Mouse (Mus musculus) frontal cortex, postnatal 25 days (tissue): ENCODE data around the gene Olfr1357.

ENCODE experiments used
- DNase-seq, 2 experiments: peaks; one replicate each; pipeline ENCODE4 v3.0.0; 2022; ENCODE audit warnings: low spot score in 2 of 2

The Olfr1357 gene

GRCm38 (mm10) chr10:78581121-78581520 lies 36.8 kb downstream of the Olfr1357 start:
- DNase-seq, result no peak

GRCm38 (mm10) chr10:78578204-78578603 lies 39.7 kb downstream of the Olfr1357 start:
- DNase-seq, result no peak

DNA sequence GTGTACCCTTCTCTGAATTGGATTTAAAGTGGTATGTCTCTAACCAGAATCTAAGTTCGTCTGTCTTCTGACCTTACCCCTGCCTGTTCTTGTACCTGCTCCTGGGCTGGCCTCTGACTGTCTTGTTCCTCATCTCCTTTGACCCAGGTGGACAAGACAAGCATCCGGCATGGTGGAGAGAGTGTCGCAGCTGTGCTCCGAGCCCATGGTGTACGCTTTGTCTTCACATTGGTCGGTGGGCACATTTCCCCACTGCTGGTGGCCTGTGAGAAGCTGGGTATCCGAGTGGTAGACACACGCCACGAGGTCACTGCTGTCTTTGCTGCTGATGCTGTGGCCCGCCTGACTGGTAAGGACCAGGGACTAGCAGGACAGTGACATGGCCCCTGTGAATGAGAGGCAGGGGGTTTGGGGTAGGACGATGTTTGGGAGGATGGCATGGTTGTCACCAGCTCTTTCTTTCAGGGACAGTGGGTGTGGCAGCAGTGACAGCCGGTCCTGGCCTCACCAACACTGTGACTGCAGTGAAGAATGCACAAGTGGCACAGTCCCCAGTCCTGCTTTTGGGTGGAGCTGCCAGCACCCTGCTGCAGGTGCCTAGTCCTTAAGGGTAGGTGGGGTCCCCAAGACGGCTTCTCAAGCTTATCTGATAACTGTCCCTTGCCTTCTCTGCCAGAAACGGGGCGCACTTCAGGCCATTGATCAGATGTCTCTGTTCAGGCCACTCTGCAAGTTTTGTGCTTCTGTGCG lies 41.3 kb downstream of the Olfr1357 start:
- no peak for DNase-seq

GRCm38 (mm10) chr10:78575690-78576089 lies 42.2 kb downstream of the Olfr1357 start:
- no peak for DNase-seq

GRCm38 (mm10) chr10:78575105-78575632 lies 42.7 kb downstream of the Olfr1357 start:
- DNase-seq, result no peak

DNA sequence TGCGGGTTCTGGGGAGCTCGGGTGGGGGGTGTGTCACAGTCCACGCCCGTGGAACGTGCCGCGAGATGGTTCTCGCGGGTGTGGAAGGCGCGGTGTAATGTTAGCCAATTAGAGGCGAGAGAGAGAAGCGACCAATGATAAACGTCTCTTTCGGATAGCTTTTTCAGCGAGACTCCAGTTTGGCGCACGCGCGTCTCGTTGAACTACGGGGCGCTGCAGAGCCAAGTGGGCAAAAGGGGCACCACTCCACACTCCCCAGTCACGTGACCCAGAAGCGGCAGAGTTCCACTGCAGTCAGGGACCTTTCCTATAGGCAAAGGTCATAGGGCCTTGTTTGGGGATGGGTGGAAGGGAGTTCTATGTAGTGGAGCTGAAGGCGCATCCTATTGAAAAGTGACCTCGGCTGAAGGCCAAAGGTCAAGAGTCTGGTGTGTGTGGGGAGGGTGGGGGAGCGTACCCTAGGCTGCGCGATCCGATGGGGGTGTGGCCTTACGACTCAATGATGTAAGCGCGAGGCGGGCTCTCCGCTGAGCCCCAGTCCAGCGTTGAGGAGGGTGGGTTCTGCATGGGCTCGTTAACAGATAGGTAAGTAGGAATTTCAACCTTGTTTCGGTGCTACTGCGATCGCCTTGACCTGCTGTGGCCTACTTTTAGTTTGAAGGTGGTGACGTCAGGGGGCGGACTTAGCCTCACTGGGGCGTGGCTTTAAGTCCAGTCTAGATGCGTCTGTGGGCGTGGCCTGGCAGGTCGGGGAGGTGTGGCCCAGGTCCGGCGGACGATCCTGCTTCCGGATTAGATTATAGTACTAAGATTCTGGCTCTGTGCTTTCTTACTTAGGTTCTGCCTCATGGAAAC lies 43.4 kb downstream of the Olfr1357 start, which contains the start of gene Ilvbl:
Gene Ilvbl (plus strand): TSS at position 97 of the 855 bp plus-strand sequence.
- peak; percentile 84 to 89 for DNase-seq

DNA sequence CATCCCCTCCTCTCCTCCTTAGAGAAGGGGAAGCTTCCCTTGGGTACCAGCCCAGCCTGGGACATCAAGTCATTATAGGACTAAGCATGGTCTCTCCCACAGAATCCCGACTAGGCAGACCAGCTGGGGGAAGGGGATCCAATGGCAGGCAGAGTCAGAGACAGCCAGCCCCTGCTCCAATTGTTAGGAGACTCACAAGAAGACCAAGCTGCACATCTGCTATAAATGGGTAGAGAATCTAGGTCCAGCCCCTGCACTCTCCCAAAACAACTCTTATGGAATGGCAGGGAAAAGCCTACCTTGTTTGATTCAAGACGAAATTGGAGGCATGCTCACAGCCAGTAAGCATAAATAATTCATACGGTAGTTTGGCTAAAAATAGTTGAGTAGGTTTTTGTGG lies 44.6 kb downstream of the Olfr1357 start:
- DNase-seq, result no peak

DNA sequence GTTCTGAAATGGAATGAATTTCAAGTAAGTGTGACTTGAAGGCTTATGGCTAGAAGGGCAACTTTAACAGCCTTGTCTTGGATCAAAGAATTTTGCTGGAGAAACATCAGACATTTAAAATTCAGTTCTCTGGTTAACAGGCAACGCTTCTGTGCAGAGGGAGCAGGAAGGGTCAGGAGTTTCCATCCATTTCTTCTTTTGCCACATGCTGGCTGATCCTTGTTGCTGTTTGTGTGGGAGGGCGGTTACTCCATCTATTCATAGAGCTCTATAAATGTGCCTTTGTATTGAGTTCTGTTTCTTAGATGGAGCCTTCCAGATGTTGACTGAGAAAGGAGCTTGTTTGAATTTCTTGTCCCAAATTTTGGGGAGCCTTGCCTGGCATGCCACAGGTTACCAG lies 47.0 kb downstream of the Olfr1357 start:
- DNase-seq, result no peak

DNA sequence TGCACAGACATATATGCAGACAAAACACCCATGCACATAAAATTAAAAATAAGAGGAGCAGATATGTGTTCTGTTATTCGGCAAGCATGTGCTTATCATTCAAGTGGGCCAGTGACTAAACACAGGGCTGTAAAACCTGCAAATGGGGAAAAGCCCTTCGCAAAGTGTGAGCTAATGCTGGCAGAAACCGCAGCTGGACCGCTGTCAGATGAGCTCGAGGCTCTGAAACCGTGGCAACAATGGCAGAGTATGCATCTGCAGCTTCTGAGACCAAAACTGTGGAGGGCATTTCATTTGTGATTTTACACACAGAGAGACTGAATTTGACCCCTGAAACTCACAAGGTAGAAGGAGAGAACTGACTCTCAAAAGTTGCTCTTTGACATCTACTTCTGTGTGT lies 47.5 kb downstream of the Olfr1357 start:
- DNase-seq, result no peak

DNA sequence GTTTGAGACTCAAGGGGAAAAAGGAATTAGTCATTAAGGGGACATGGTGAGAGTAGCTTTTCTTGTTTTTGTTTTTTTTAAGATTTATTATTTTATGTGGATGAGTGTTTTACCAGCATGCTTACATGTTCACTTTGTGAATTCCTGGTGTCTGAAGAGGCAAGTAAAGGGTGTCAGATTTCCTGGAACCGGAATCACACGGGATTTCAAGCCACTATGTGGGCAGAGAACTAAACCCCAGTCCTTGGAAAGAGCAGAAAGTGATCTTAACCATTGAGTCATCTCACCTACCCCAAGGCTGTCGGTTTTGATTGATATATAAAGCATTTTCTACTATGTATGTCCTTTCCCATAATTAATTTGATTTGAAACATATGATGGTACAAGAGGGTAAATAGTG lies 48.2 kb downstream of the Olfr1357 start:
- no peak for DNase-seq

GRCm38 (mm10) chr10:78569191-78569590 lies 48.7 kb downstream of the Olfr1357 start:
- DNase-seq, result no peak

GRCm38 (mm10) chr10:78565070-78565469 lies 52.8 kb downstream of the Olfr1357 start:
- DNase-seq, result no peak
